Mouse (Mus musculus): ENCODE results near the gene Gpatch8. TPM values are rescaled to one million over a fixed set of nuclear protein-coding genes. Genes with fewer than 3 reads are reported as not detected.
A peak's percentile ranks its signal among the peaks of the same experiment; 100 is the strongest.

Gpatch8 gene
- polyA plus RNA-seq, 1 experiment, result 12.4 TPM

- 25% methylated on average over 23 of the region's 23 CpGs for WGBS
- no peaks in the 10 kb centered on the region for H3K27me3 ChIP-seq (replicated peaks; ENCODE audit: control insufficient read depth, insufficient read depth, low read length)
- 0 out of 2 replicates have a peak, but pooled peaks cover 3% of the 10 kb centered on the region for H3K4me1 ChIP-seq (ENCODE audit: control insufficient read depth, insufficient read depth, low read length)
- H3K4me3 ChIP-seq (ENCODE audit: insufficient read depth, low read depth, low read length), result peak within 1 kb of the TSS; percentile 38
- H3K27ac ChIP-seq (ENCODE audit: insufficient read depth, low read depth, low read length), result no peak within 1 kb of the TSS
- DNase-seq, result peak; percentile 2
- TF ChIP-seq CTCF (conservative IDR thresholded peaks at IDR 0.05; ENCODE audit: insufficient read depth, insufficient read length, low read depth, low read length) (no peak), POLR2A (IDR thresholded peaks at IDR 0.05; ENCODE audit: low read depth, low read length) (no peak)
- no peaks in the 10 kb centered on the region for H3K36me3 ChIP-seq (ENCODE audit: control insufficient read depth, insufficient read depth, low read length)
Observed at GRCm38 (mm10) chr11:102579165-102580033, 23.2 kb upstream of the Gpatch8 start, which contains the start of gene Gm11627. Gene Gm11627, minus strand, starts transcription at chr11:102579461.

- peak; percentile 84 for DNase-seq
- Histone ChIP-seq H3K4me1 (ENCODE audit: control insufficient read depth, insufficient read depth, low read length) (0 out of 2 replicates have a peak, but pooled peaks cover 3% of the 10 kb centered on the region), H3K27me3 (replicated peaks; ENCODE audit: control insufficient read depth, insufficient read depth, low read length) (no peaks in the 10 kb centered on the region), H3K36me3 (ENCODE audit: control insufficient read depth, insufficient read depth, low read length) (no peaks in the 10 kb centered on the region), H3K27ac (ENCODE audit: insufficient read depth, low read depth, low read length) (no peak overlapping the region), H3K4me3 (ENCODE audit: insufficient read depth, low read depth, low read length) (peak overlapping the region; percentile 38)
- WGBS, result 5% methylated on average over 27 of the region's 27 CpGs
- TF ChIP-seq POLR2A (IDR thresholded peaks at IDR 0.05; ENCODE audit: low read depth, low read length) (no peak), CTCF (conservative IDR thresholded peaks at IDR 0.05; ENCODE audit: insufficient read depth, insufficient read length, low read depth, low read length) (peak; percentile 83)
Observed at GRCm38 (mm10) chr11:102578341-102579118, 22.3 kb upstream of the Gpatch8 start.

- TF ChIP-seq CTCF (conservative IDR thresholded peaks at IDR 0.05; ENCODE audit: insufficient read depth, insufficient read length, low read depth, low read length), result no peak
- no peak for TF ChIP-seq POLR2A (IDR thresholded peaks at IDR 0.05; ENCODE audit: low read depth, low read length)
- WGBS, result 63% methylated on average over 13 of the region's 13 CpGs
Observed at GRCm38 (mm10) chr11:102576050-102576754, 20.0 kb upstream of the Gpatch8 start.

GRCm38 (mm10) chr11:102575034-102575433 lies 18.8 kb upstream of the Gpatch8 start:
- TF ChIP-seq POLR2A (IDR thresholded peaks at IDR 0.05; ENCODE audit: low read depth, low read length), result no peak
- TF ChIP-seq CTCF (conservative IDR thresholded peaks at IDR 0.05; ENCODE audit: insufficient read depth, insufficient read length, low read depth, low read length), result no peak
- 81% methylated on average over 1 of the region's 1 CpGs for WGBS

More at GRCm38 (mm10) chr11:102576050-102576754, 20.0 kb upstream of the Gpatch8 start:
- DNase-seq, result no peak
- Histone ChIP-seq H3K4me3 (ENCODE audit: insufficient read depth, low read depth, low read length) (no peak overlapping the region), H3K4me1 (ENCODE audit: control insufficient read depth, insufficient read depth, low read length) (no peaks in the 10 kb centered on the region; the same call in 1 of the 2 replicates), H3K36me3 (ENCODE audit: control insufficient read depth, insufficient read depth, low read length) (no peaks in the 10 kb centered on the region), H3K27me3 (replicated peaks; ENCODE audit: control insufficient read depth, insufficient read depth, low read length) (no peaks in the 10 kb centered on the region), H3K27ac (ENCODE audit: insufficient read depth, low read depth, low read length) (no peak overlapping the region)

GRCm38 (mm10) chr11:102572866-102573663 lies 16.9 kb upstream of the Gpatch8 start:
- TF ChIP-seq CTCF (conservative IDR thresholded peaks at IDR 0.05; ENCODE audit: insufficient read depth, insufficient read length, low read depth, low read length), result peak; percentile 83
- no peak for TF ChIP-seq POLR2A (IDR thresholded peaks at IDR 0.05; ENCODE audit: low read depth, low read length)
- peak; percentile 83 for DNase-seq
- H3K27me3 ChIP-seq (replicated peaks; ENCODE audit: control insufficient read depth, insufficient read depth, low read length), result no peaks in the 10 kb centered on the region

More at GRCm38 (mm10) chr11:102575034-102575433, 18.8 kb upstream of the Gpatch8 start:
- Histone ChIP-seq H3K4me1 (ENCODE audit: control insufficient read depth, insufficient read depth, low read length) (no peaks in the 10 kb centered on the region; the same call in 1 of the 2 replicates), H3K36me3 (ENCODE audit: control insufficient read depth, insufficient read depth, low read length) (no peaks in the 10 kb centered on the region), H3K27ac (ENCODE audit: insufficient read depth, low read depth, low read length) (no peak overlapping the region), H3K4me3 (ENCODE audit: insufficient read depth, low read depth, low read length) (no peak overlapping the region), H3K27me3 (replicated peaks; ENCODE audit: control insufficient read depth, insufficient read depth, low read length) (no peaks in the 10 kb centered on the region)
- DNase-seq, result no peak

More at GRCm38 (mm10) chr11:102572866-102573663, 16.9 kb upstream of the Gpatch8 start:
- WGBS, result 12% methylated on average over 18 of the region's 18 CpGs
- H3K27ac ChIP-seq (ENCODE audit: insufficient read depth, low read depth, low read length), result no peak overlapping the region
- H3K36me3 ChIP-seq (ENCODE audit: control insufficient read depth, insufficient read depth, low read length), result no peaks in the 10 kb centered on the region
- peak overlapping the region; percentile 57 for H3K4me3 ChIP-seq (ENCODE audit: insufficient read depth, low read depth, low read length)
- no peaks in the 10 kb centered on the region; the same call in 1 of the 2 replicates for H3K4me1 ChIP-seq (ENCODE audit: control insufficient read depth, insufficient read depth, low read length)

Measured in kidney, adult 2 months (tissue).